Mouse (Mus musculus) CH12.LX (cell line): Measurements from ENCODE around the gene Pla2g2c. TPM values are rescaled to one million over a fixed set of nuclear protein-coding genes. Genes with fewer than 3 reads are reported as not detected.

Experiments
- DNase-seq: peaks from one replicate; pipeline ENCODE4 v3.0.0-alpha.2; 2013; ENCODE audit errors: extremely low read depth
- H3K27ac ChIP-seq: 2 replicates; pipeline ENCODE4 v1.5.1; 2012; ENCODE audit warnings: low read depth, mild to moderate bottlenecking, control low read depth, moderate library complexity; ENCODE audit not compliant: insufficient read depth
- H3K27me3 ChIP-seq: replicated peaks from 2 replicates; pipeline ENCODE3; 2012; ENCODE audit warnings: inconsistent platforms
- H3K36me3 ChIP-seq, 2 experiments: replicated peaks in 1 of 2; 2 replicates each; pipeline versions ENCODE3 to v1.6.1; 2012; ENCODE audit warnings: inconsistent platforms in 1 of 2, low read length in 1 of 2, mild to moderate bottlenecking in 1 of 2, mixed read lengths in 1 of 2, moderate library complexity in 1 of 2; ENCODE audit not compliant: control insufficient read depth in 1 of 2, insufficient read depth in 1 of 2
- H3K4me1 ChIP-seq, 2 experiments: 2 replicates each; pipeline ENCODE4 v1.6.1; 2012; ENCODE audit warnings: inconsistent platforms in 1 of 2, moderate library complexity in 1 of 2; ENCODE audit not compliant: insufficient read depth in 2 of 2, control insufficient read depth in 1 of 2
- H3K4me2 ChIP-seq: 2 replicates; pipeline ENCODE4 v1.6.1; 2012; ENCODE audit warnings: low read depth, mild to moderate bottlenecking, control low read depth; ENCODE audit not compliant: poor library complexity, insufficient read depth, severe bottlenecking
- H3K4me3 ChIP-seq, 3 experiments: fragments of 150-350 bp in 1 of 3; sonication (generic) in 1 of 3; replicated peaks in 1 of 3; 2 replicates each; pipeline versions ENCODE3 to v1.5.1; 2011 to 2012; ENCODE audit warnings: low read depth in 2 of 3, low read length in 2 of 3, mild to moderate bottlenecking in 2 of 3, moderate library complexity in 2 of 3, control low read depth in 1 of 3, improper control_type of control experiment in 1 of 3, inconsistent platforms in 1 of 3, mixed read lengths in 1 of 3; ENCODE audit not compliant: poor library complexity in 1 of 3
- H3K79me2 ChIP-seq: replicated peaks from 2 replicates; pipeline ENCODE4 v1.6.1; 2012; ENCODE audit warnings: mild to moderate bottlenecking, moderate library complexity; ENCODE audit not compliant: control insufficient read depth, poor library complexity, insufficient read depth, severe bottlenecking; ENCODE audit errors: extremely low read depth
- H3K9ac ChIP-seq: 2 replicates; pipeline ENCODE4 v1.6.1; 2012; ENCODE audit warnings: low read depth, mild to moderate bottlenecking, control low read depth, moderate library complexity; ENCODE audit not compliant: insufficient read depth
- H3K9me3 ChIP-seq: replicated peaks from 2 replicates; pipeline ENCODE3; 2012; ENCODE audit warnings: low read length, inconsistent platforms, mixed read lengths
- CTCF ChIP-seq, 2 experiments: IDR thresholded peaks in 1 of 2; conservative IDR thresholded peaks in 1 of 2; 2 replicates each; pipeline ENCODE4 v1.5.1; 2011 to 2012; ENCODE audit warnings: low read depth in 2 of 2, low read length in 2 of 2, improper control_type of control experiment in 1 of 2, inconsistent platforms in 1 of 2, mild to moderate bottlenecking in 1 of 2, moderate library complexity in 1 of 2
- MAFK ChIP-seq: IDR thresholded peaks from 2 replicates; pipeline ENCODE4 v1.6.1; 2011; ENCODE audit warnings: low read length, improper control_type of control experiment; ENCODE audit not compliant: insufficient replicate concordance
- MXI1 ChIP-seq: IDR thresholded peaks from 2 replicates; pipeline ENCODE4 v1.6.1; 2011; ENCODE audit warnings: mild to moderate bottlenecking, low read depth, low read length, improper control_type of control experiment
- NELFE ChIP-seq: IDR thresholded peaks from 2 replicates; pipeline ENCODE4 v1.6.1; 2011; ENCODE audit warnings: low read depth, low read length, improper control_type of control experiment
- NRF1 ChIP-seq: IDR thresholded peaks from 2 replicates; pipeline ENCODE4 v1.6.1; 2014; ENCODE audit warnings: low read depth, mild to moderate bottlenecking, inconsistent platforms, low read length, improper control_type of control experiment, moderate library complexity
- POLR2AphosphoS2 ChIP-seq: IDR thresholded peaks from 2 replicates; pipeline ENCODE4 v1.6.1; 2011; ENCODE audit warnings: low read depth, low read length, improper control_type of control experiment
- RCOR1 ChIP-seq: conservative IDR thresholded peaks from 2 replicates; pipeline ENCODE4 v1.6.1; 2012; ENCODE audit warnings: low read depth, mild to moderate bottlenecking, inconsistent platforms, low read length, improper control_type of control experiment
- SMC3 ChIP-seq: IDR thresholded peaks from 2 replicates; pipeline ENCODE4 v1.6.1; 2011; ENCODE audit warnings: low read depth, low read length, improper control_type of control experiment
- ZNF384 ChIP-seq: IDR thresholded peaks from 2 replicates; pipeline ENCODE4 v1.6.1; 2012; ENCODE audit warnings: low read depth, low read length, improper control_type of control experiment, inconsistent platforms
- dilution Hi-C: fragments of 300-500 bp; cut with MboI; formaldehyde crosslinking; loops from 2 replicates; pipeline ENCODE4 v1.14.3; 2020; ENCODE audit warnings: low sequenced_read_pairs; ENCODE audit not compliant: extremely low pct_unique_long_range_greater_than_20kb, extremely low pct_ligation_motif_present
- in situ Hi-C: fragments of 300-500 bp; cut with MboI; formaldehyde crosslinking; loops from 3 replicates; pipeline ENCODE4 v1.14.3; 2019; ENCODE audit warnings: low sequenced_read_pairs, low pct_ligation_motif_present, low pct_unique_long_range_greater_than_20kb, mixed read lengths
- polyA plus RNA-seq: library from polyadenylated mRNA; unstranded; fragments of >175 nt; gene quantifications from 2 replicates; pipeline ENCODE4 v1.2.1, GENCODE M21; 2012; ENCODE audit warnings: low read depth; ENCODE audit not compliant: insufficient read length
- total RNA-seq, 2 experiments: library from RNA; depleted of rRNA; stranded (reverse); fragments of 300-350 nt in 1 of 2; fragments of >200 nt in 1 of 2; gene quantifications; 2 replicates each; pipeline ENCODE4 v1.2.3; 2012 to 2014

Pla2g2c gene
- total and polyA plus RNA-seq, 3 experiments: not detected

DNA sequence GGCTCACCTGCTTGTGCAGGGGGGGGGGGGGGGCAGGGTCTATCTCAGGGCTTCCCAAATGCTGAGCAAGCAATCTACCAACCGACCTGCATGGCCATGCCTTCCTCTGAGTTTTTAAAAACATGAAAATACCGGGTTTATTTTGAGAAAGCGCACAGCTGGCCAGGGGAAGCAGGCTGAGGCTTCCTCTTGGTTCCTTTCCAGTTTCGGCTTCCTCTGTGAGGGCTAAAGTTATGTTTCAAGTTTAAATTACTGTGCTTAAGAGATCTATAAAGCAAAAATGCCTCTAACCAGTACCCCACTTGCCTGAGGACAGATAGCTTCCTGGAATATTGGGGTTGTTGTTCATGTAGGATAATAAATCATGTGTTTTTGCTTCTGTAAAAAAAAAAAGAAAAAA, 61.5 kb downstream of the Pla2g2c start:
- H3K27me3 ChIP-seq: peaks cover 74% of the 10 kb centered on the region
- H3K9me3 ChIP-seq: no peaks in the 10 kb centered on the region
- H3K79me2 ChIP-seq: no peaks in the 10 kb centered on the region
- in situ Hi-C loops: loop anchor here (5.0 kb wide), 1 partner anchor 39 kb away; no protein-coding TSS in a partner anchor
- no peak overlapping the region for H3K27ac ChIP-seq
- H3K4me2 ChIP-seq: no peak overlapping the region
- dilution Hi-C loops: no loop called here
- TF ChIP-seq CTCF (conservative IDR thresholded peaks at IDR 0.05 in 1 of 2, IDR thresholded peaks at IDR 0.05 in 1 of 2; ENCODE audit: low read depth in 2 of 2, low read length in 2 of 2) (no peak), MAFK (peak; percentile 21; the same call in 1 of the 2 replicates), SMC3 (no peak), RCOR1 (no peak), ZNF384 (no peak), NELFE (no peak), NRF1 (no peak)
- no peak overlapping the region for H3K4me3 ChIP-seq
- 0 out of 4 replicates have a peak, but pooled peaks cover 0 to 3% of the 10 kb centered on the region in 2 experiments for H3K4me1 ChIP-seq
- no peak for DNase-seq
- no peaks in the 10 kb centered on the region for H3K36me3 ChIP-seq
- H3K9ac ChIP-seq: no peak overlapping the region

DNA sequence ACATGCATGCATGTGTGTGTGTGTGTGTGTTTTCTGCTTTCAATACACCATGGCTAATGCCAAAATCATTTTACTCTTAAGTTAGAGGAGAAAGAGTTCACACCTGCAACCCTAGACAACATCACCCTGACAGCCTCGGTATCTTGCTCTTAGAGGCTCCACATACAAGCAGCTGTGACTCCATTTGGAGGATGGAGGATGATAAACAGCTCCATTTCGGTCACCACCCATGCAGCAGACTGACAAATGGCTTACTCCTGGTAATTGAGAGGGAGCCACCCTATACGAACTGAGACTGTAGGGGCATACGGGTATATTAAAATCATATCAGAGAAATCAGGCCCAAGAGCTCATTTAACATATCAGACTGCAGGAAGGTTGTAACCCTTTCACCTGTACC, 63.8 kb downstream of the Pla2g2c start:
- H3K9ac ChIP-seq: no peak overlapping the region
- peaks cover 80% of the 10 kb centered on the region for H3K27me3 ChIP-seq

DNA sequence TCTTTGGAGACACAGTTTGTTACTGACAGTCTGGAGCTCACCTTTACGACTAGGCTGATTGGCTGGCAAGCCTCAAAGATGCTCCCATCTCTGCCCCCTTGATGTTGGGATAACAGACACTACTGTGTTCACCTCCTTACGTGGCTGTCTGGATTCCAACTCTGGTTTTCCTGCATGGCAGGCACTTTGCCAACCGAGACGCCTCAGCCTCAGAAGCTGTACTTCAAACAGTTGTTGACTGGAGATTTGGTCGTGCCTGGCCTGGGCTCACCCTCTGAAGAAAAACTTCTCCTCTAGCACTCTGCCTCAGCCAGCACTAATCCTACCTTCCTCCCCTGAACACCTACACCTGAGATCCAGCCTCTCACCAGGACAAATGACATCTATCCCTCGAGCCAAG, 66.9 kb downstream of the Pla2g2c start:
- in situ Hi-C loops: no loop called here
- H3K4me1 ChIP-seq: no peaks in the 10 kb centered on the region
- dilution Hi-C loops: no loop called here
- peaks cover 87% of the 10 kb centered on the region for H3K27me3 ChIP-seq
- H3K27ac ChIP-seq: no peak overlapping the region
- no peak overlapping the region for H3K4me3 ChIP-seq
- H3K9ac ChIP-seq: no peak overlapping the region
- no peak for DNase-seq
- TF ChIP-seq ZNF384: no peak
- TF ChIP-seq MXI1: no peak
- TF ChIP-seq RCOR1: no peak
- TF ChIP-seq, all 38 proteins: peak for 0
- Histone ChIP-seq H3K79me2 (no peaks in the 10 kb centered on the region), H3K36me3 (no peaks in the 10 kb centered on the region), H3K4me2 (no peak overlapping the region), H3K9me3 (no peaks in the 10 kb centered on the region)

More for the DNA sequence above, 63.8 kb downstream of the Pla2g2c start:
- Histone ChIP-seq H3K9me3 (no peaks in the 10 kb centered on the region), H3K4me1 (0 out of 4 replicates have a peak, but pooled peaks cover 0 to 3% of the 10 kb centered on the region in 2 experiments), H3K4me3 (no peak overlapping the region), H3K79me2 (no peaks in the 10 kb centered on the region), H3K4me2 (no peak overlapping the region), H3K36me3 (no peaks in the 10 kb centered on the region), H3K27ac (no peak overlapping the region)
- TF ChIP-seq POLR2AphosphoS2: no peak
- dilution Hi-C loops: no loop called here
- DNase-seq: no peak
- in situ Hi-C loops: loop anchor here (5.0 kb wide), 1 partner anchor 41 kb away; no protein-coding TSS in a partner anchor
